Mouse (Mus musculus): ENCODE results near the gene Nr2f6.

DNA sequence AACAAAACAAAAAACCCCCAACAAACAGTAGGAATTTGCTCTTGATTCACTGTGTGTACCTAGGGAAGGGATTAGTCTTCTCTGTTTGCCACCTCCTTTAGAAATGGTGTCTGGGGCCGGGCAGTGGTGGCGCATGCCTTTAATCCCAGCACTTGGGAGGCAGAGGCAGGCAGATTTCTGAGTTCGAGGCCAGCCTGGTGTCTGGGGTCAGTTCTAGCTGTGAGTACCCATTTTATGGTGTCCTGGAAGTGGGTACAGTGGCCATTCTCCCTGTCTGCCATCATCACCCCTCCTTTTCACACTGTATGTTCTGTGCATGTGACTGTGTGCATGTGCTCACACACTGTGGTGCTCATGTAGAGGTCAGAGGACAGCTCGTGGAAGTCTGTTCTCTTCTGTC lies 26.5 kb upstream of the Nr2f6 start:
- TF ChIP-seq EP300 (IDR thresholded peaks at IDR 0.05; ENCODE audit: low read length) (no peak), CHD1 (IDR thresholded peaks at IDR 0.05; ENCODE audit: low read depth, low read length) (no peak), ZNF384 (IDR thresholded peaks at IDR 0.05; ENCODE audit: low read depth, low read length) (no peak), USF2 (conservative IDR thresholded peaks at IDR 0.05; ENCODE audit: low read depth, low read length) (no peak), CTCF (conservative IDR thresholded peaks at IDR 0.05 in 1 of 2, IDR thresholded peaks at IDR 0.05 in 1 of 2; ENCODE audit: low read depth in 2 of 2, low read length in 2 of 2) (no peak), MAFK (IDR thresholded peaks at IDR 0.05; ENCODE audit: insufficient replicate concordance, low read length) (no peak), MAX (IDR thresholded peaks at IDR 0.05; ENCODE audit: low read length) (no peak), MEF2A (IDR thresholded peaks at IDR 0.05; ENCODE audit: borderline replicate concordance, low read depth, low read length) (no peak), POLR2AphosphoS2 (IDR thresholded peaks at IDR 0.05; ENCODE audit: low read depth, low read length) (no peak), ZMIZ1 (IDR thresholded peaks at IDR 0.05; ENCODE audit: low read depth, low read length) (no peak), POLR2A (IDR thresholded peaks at IDR 0.05; ENCODE audit: low read depth, low read length) (no peak)
